16 mouse cellular contexts compared by ENCODE assay signal in the genomic region with DNA sequence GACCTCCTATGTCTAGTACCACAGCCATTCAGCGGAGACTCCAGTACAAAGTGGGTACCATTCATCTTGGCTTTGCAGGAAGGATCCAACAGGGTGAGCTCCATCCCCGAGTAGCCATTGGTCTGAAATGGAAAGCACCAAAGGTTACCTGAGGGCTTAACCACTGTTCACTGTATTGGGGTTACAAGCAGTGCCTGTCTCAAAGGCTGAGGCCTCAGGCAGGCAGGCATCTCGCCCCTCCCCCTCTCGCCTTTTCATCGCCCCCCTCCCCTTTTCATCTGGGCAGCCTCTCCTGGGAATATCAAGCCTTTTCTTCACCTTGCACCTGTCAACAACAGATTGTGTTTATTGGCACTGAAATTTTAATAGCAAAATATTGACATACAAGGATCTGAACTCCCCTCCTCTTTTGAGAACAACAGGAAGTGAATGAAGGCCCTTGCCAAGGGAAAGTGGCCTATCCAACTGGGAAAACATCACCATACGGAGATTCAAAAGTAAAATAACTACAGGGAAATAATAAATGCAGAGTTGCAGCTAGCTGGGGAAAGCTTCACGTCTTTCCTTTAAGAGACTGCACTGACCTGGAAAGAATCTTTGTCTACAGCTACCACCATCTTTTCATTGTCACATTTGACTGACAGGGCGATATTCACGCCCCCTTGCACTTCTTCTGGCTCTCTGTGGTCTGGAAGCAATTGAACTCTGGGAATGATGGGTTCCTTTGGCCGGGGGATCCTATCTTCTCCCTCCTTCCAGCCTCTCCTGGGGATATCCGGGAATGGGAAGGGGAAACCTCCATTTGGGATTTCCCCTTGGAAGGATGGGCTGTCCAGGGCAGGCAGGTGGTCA.
"Had no signal": no experiment of that assay in that cellular context is flagged by ENCODE, and none has a peak within 500 bp of the region (broad histone marks: within the 10 kb centered on the region; RNA-seq: fewer than 3 reads in every experiment).

No protein-coding gene starts in this region.

- DNase-seq: kidney, postnatal 10 days; kidney, postnatal 4 days; liver; liver, embryonic 13.5 days; liver, postnatal 0 days; lung, postnatal 14 days; right cerebral cortex, postnatal 25 days; thymus, postnatal 36 days had no signal

- H3K4me1 ChIP-seq: lung, embryonic 15.5 days; megakaryocyte, embryonic 14.5 days had no signal

- H3K9me3 ChIP-seq: limb, embryonic 12.5 days; liver, embryonic 13.5 days; lung, embryonic 15.5 days; megakaryocyte, embryonic 14.5 days; midbrain, embryonic 12.5 days; neural tube, embryonic 15.5 days had no signal

- H3K27ac ChIP-seq: layer of hippocampus, adult 2 months; limb, embryonic 12.5 days; liver, embryonic 13.5 days; lung, embryonic 15.5 days; macrophage; midbrain, embryonic 12.5 days; neural tube, embryonic 15.5 days had no signal

- H3K9ac ChIP-seq: limb, embryonic 12.5 days; liver, embryonic 13.5 days; liver, postnatal 0 days; lung, embryonic 15.5 days; midbrain, embryonic 12.5 days; neural tube, embryonic 15.5 days had no signal

- H3K4me3 ChIP-seq: layer of hippocampus, adult 2 months; limb, embryonic 12.5 days; liver, embryonic 13.5 days; lung, embryonic 15.5 days; megakaryocyte, embryonic 14.5 days; midbrain, embryonic 12.5 days; myocyte; neural tube, embryonic 15.5 days had no signal

- H3K4me2 ChIP-seq: limb, embryonic 12.5 days; liver, embryonic 13.5 days; lung, embryonic 15.5 days; midbrain, embryonic 12.5 days; neural tube, embryonic 15.5 days had no signal

- H3K36me3 ChIP-seq: midbrain, embryonic 12.5 days; neural tube, embryonic 15.5 days had no signal

- ATAC-seq: liver, postnatal 0 days had no signal

- H3K27me3 ChIP-seq: limb, embryonic 12.5 days; liver, embryonic 13.5 days; lung, embryonic 15.5 days; neural tube, embryonic 15.5 days had no signal
